Mouse (Mus musculus) limb, embryonic 14.5 days (tissue): ENCODE results near the gene Adcy4. TPM values are rescaled to one million over a fixed set of nuclear protein-coding genes. Genes with fewer than 3 reads are reported as not detected.
A peak's percentile ranks its signal among the peaks of the same experiment; 100 is the strongest.

ENCODE experiments used
- ATAC-seq: fragments of 200-750 bp; cut with Nextera tagmentation; 2 replicates; pipeline ENCODE4 v1.8.0; 2017; ENCODE audit warnings: low read depth, moderate number of reproducible peaks, moderate TSS enrichment; ENCODE audit not compliant: low FRiP score
- DNase-seq: peaks from one replicate; pipeline ENCODE4 v3.0.0-alpha.2; 2015; ENCODE audit warnings: low spot score
- H3K27ac ChIP-seq: fragments of 300-500 bp; sonication (generic); replicated peaks from 2 replicates; pipeline ENCODE4 v1.5.1; 2014; ENCODE audit warnings: low read depth, mild to moderate bottlenecking, low read length, moderate library complexity, mixed read lengths
- H3K27me3 ChIP-seq: fragments of 300-500 bp; sonication (generic); 2 replicates; pipeline ENCODE4 v1.6.1; 2014; ENCODE audit warnings: low read length, mixed read lengths; ENCODE audit not compliant: control insufficient read depth, insufficient read depth
- H3K36me3 ChIP-seq: fragments of 300-500 bp; sonication (generic); 2 replicates; pipeline ENCODE4 v1.6.1; 2014; ENCODE audit warnings: mild to moderate bottlenecking, low read length, moderate library complexity, mixed read lengths; ENCODE audit not compliant: control insufficient read depth, insufficient read depth
- H3K4me1 ChIP-seq: fragments of 300-500 bp; sonication (generic); 2 replicates; pipeline ENCODE4 v1.6.1; 2014; ENCODE audit warnings: antibody characterized with exemption, low read length, mixed read lengths; ENCODE audit not compliant: control insufficient read depth, insufficient read depth
- H3K4me2 ChIP-seq: fragments of 300-500 bp; sonication (generic); replicated peaks from 2 replicates; pipeline ENCODE4 v1.6.1; 2014; ENCODE audit warnings: low read depth, mild to moderate bottlenecking, low read length, moderate library complexity; ENCODE audit not compliant: severe bottlenecking
- H3K4me3 ChIP-seq: fragments of 300-500 bp; sonication (generic); replicated peaks from 2 replicates; pipeline ENCODE4 v1.5.1; 2014; ENCODE audit warnings: low read length
- H3K9ac ChIP-seq: fragments of 300-500 bp; sonication (generic); 2 replicates; pipeline ENCODE4 v1.6.1; 2014; ENCODE audit warnings: mild to moderate bottlenecking, low read depth, low read length, moderate library complexity; ENCODE audit not compliant: severe bottlenecking
- H3K9me3 ChIP-seq: fragments of 300-500 bp; sonication (generic); 2 replicates; pipeline ENCODE4 v1.6.1; 2016; ENCODE audit warnings: low read length; ENCODE audit not compliant: control insufficient read depth
- POLR2A ChIP-seq: fragments of 200-500 bp; IDR thresholded peaks from 2 replicates; pipeline ENCODE4 v1.8.0; 2012; ENCODE audit warnings: inconsistent platforms, mild to moderate bottlenecking, moderate library complexity, borderline replicate concordance; ENCODE audit not compliant: insufficient read depth, insufficient read length; ENCODE audit errors: extremely low read depth
- WGBS: fragments of 180-500 bp; shearing (Covaris S2); extraction: QIAGEN DNeasy Blood & Tissue Kit; methylation state at CpG from one replicate; pipeline ENCODE4 v1.1.7; 2014; 5-methylcytosine and 5-hydroxymethylcytosine counted together
- polyA plus RNA-seq, 2 experiments: library from polyadenylated mRNA; depleted of rRNA in 1 of 2; stranded (reverse) in 1 of 2; unstranded in 1 of 2; fragments of >200 nt; fragmentation: Nextera tagmentation in 1 of 2; extraction: Ambion mirVana in 1 of 2; gene quantifications; 2 replicates each; pipeline versions ENCODE4 v1.2.1 to v1.2.3; 2012 to 2014

Adcy4 gene
- polyA plus RNA-seq, 2 experiments = 16.8 to 32.4 TPM

DNA sequence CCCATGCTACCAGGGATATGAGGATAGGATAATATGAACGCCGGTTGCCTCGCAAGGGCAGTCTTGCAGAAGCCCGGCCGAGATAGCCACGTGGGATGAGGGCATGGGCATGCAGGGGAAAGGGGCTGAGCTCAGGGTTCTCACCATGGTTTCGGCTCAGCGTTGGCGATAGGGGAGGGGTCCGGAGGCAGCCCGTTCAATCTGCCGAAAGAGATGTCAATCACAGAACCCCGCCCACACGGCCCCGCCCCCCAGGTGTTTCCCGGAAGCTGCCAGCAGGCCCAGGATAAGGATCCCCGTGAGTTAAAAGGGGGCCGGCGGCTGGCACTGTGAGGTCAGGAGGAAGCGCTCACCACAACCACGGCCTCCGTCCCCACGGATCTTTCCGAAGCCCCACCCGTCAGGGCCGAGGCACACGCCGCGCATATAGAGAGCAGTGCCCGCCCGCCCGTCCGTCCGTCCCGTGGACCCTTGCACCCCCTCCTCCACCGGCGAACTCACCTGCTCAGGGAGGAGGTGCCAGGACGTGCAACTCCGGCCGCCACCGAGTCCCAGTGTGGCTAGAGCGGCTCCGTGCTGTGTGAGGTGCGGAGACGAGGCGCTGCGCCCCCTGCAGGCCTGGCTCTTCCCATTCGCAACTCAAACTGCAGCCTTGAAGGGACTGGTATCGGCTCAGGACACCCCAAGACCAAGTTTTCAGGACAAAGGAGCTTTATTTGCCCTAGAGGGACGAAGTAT is 62.0 kb downstream of the Adcy4 start, which contains the start of gene Rabggta:
Gene Rabggta, minus strand, starts transcription at position 564 of the 738 bp plus-strand sequence.
- 1% methylated on average over 41 of the region's 50 CpGs for WGBS
- H3K4me1 ChIP-seq = 0 out of 2 replicates have a peak, but pooled peaks cover 2% of the 10 kb centered on the region
- peaks cover 22% of the 10 kb centered on the region for H3K36me3 ChIP-seq
- H3K9me3 ChIP-seq = no peaks in the 10 kb centered on the region
- DNase-seq (peak; percentile 93), ATAC-seq (peak; percentile 96)
- H3K27ac ChIP-seq = 0 out of 2 replicates have a peak within 1 kb of the TSS, but pooled peaks have one; percentile 44
- no peaks in the 10 kb centered on the region for H3K27me3 ChIP-seq
- no peak for TF ChIP-seq POLR2A
- peak within 1 kb of the TSS; percentile 74 for H3K9ac ChIP-seq
- H3K4me3 ChIP-seq = peak within 1 kb of the TSS; percentile 76
- peak within 1 kb of the TSS; percentile 68 for H3K4me2 ChIP-seq

DNA sequence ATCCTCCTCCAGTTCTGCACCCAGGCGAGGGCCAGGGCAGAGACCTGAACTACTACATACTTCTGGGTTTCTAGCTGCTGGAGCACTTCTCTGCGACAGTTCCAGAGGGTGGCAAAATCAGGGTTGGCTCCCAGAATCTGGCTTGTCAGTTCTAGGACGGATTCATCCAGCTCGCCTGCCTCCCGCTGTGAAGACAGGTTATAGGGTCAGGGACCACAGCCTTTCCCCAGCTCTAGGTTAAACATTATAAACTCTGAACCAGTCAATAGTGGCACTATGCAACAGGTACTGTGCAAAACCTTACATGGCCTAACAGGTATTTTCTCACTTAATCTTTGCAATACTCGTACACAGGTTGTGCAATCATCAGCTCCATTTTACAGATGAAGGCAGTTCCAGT is 62.8 kb downstream of the Adcy4 start:
- Histone ChIP-seq H3K27me3 (no peaks in the 10 kb centered on the region), H3K36me3 (peaks cover 30% of the 10 kb centered on the region), H3K4me1 (0 out of 2 replicates have a peak, but pooled peaks cover 2% of the 10 kb centered on the region), H3K9me3 (no peaks in the 10 kb centered on the region), H3K4me3 (peak overlapping the region; percentile 76), H3K4me2 (peak overlapping the region; percentile 68), H3K9ac (no peak overlapping the region), H3K27ac (no peak overlapping the region)
- no peak for DNase-seq
- no peak for TF ChIP-seq POLR2A
- ATAC-seq = no peak
- WGBS = 81% methylated on average over 6 of the region's 6 CpGs

DNA sequence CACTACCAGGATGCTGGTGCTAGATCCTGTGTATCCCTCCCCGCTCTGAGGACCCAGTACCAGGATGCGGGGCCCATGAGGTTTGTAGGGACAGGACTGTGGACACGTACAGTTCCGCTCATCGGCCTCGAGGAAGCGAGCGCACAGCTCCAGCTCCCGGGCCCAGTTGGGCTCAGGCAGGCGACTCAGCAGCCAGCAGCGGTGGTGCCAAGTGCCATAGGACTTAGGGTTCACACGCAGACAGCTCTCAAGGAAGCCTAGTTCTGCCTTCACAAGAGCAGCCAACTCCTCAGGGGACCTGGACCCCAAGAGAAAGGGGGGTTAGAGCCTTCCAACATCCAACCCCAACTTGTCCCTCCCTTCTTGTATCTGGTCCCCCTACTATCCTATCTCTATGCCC is 63.2 kb downstream of the Adcy4 start:
- peaks cover 30% of the 10 kb centered on the region for H3K36me3 ChIP-seq
- H3K4me3 ChIP-seq = no peak overlapping the region
- no peak overlapping the region for H3K27ac ChIP-seq
- H3K9ac ChIP-seq = no peak overlapping the region
- no peaks in the 10 kb centered on the region for H3K9me3 ChIP-seq
- no peak overlapping the region for H3K4me2 ChIP-seq
- 0 out of 2 replicates have a peak, but pooled peaks cover 2% of the 10 kb centered on the region for H3K4me1 ChIP-seq
- ATAC-seq (no peak), DNase-seq (no peak)
- TF ChIP-seq POLR2A = no peak
- H3K27me3 ChIP-seq = no peaks in the 10 kb centered on the region
- WGBS = 91% methylated on average over 12 of the region's 12 CpGs

DNA sequence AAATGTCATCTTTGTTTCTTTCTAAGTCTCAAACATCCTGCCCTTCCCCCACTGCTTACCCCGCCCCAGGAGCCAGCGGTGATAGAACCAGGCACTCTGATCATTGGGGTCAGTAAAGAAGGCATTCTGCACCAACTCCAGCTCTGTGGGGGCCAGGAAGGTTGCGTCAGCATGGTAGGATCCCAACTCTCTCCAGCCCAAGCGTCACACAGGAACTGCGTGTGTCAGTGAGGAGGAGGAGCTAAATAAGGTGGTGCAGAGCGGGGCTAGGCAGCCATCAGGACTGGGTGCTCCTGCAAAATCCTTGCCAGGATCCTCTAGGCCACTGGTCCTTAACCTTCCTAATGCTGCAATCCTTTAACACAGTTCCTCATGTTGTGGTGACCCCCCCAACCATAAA is 64.2 kb downstream of the Adcy4 start:
- peaks cover 30% of the 10 kb centered on the region for H3K36me3 ChIP-seq
- no peak overlapping the region for H3K4me3 ChIP-seq
- no peak for TF ChIP-seq POLR2A
- WGBS = 93% methylated on average over 6 of the region's 6 CpGs
- 0 out of 2 replicates have a peak, but pooled peaks cover 2% of the 10 kb centered on the region for H3K4me1 ChIP-seq
- no peak overlapping the region for H3K4me2 ChIP-seq
- no peak overlapping the region for H3K27ac ChIP-seq
- no peaks in the 10 kb centered on the region for H3K9me3 ChIP-seq
- ATAC-seq (no peak), DNase-seq (no peak)
- no peak overlapping the region for H3K9ac ChIP-seq
- no peaks in the 10 kb centered on the region for H3K27me3 ChIP-seq

Other genes starting within 250 kb of the Adcy4 start
Only the 30 nearest of the 35 such genes appear.
- gene Fitm1, start 208.5 kb downstream of the Adcy4 start, polyA plus RNA-seq (2012; rRNA removed) = 30.9 and 43.0 TPM in 2 replicates
- gene Fitm1, start 208.5 kb downstream of the Adcy4 start, polyA plus RNA-seq (2014; fragmentation: Nextera tagmentation; extraction: Ambion mirVana) = 19.1 and 26.9 TPM in 2 replicates
- 66.8 and 77.6 TPM in 2 replicates for gene Psme1, start 206.0 kb downstream of the Adcy4 start, polyA plus RNA-seq (2012; rRNA removed)
- 147 and 154 TPM in 2 replicates for gene Psme1, start 206.0 kb downstream of the Adcy4 start, polyA plus RNA-seq (2014; fragmentation: Nextera tagmentation; extraction: Ambion mirVana)
- gene Emc9, start 198.8 kb downstream of the Adcy4 start, polyA plus RNA-seq (2012; rRNA removed) = 6.6 and 6.9 TPM in 2 replicates
- 6.5 and 7.0 TPM in 2 replicates for gene Emc9, start 198.8 kb downstream of the Adcy4 start, polyA plus RNA-seq (2014; fragmentation: Nextera tagmentation; extraction: Ambion mirVana)
- gene Psme2, start 193.0 kb downstream of the Adcy4 start, polyA plus RNA-seq (2012; rRNA removed) = 75.8 and 78.5 TPM in 2 replicates
- 239 and 245 TPM in 2 replicates for gene Psme2, start 193.0 kb downstream of the Adcy4 start, polyA plus RNA-seq (2014; fragmentation: Nextera tagmentation; extraction: Ambion mirVana)
- 23.0 and 34.1 TPM in 2 replicates for gene Rnf31, start 192.4 kb downstream of the Adcy4 start, polyA plus RNA-seq (2012; rRNA removed)
- 13.1 and 18.1 TPM in 2 replicates for gene Rnf31, start 192.4 kb downstream of the Adcy4 start, polyA plus RNA-seq (2014; fragmentation: Nextera tagmentation; extraction: Ambion mirVana)
- gene Irf9, start 180.5 kb downstream of the Adcy4 start, polyA plus RNA-seq (2012; rRNA removed) = 21.0 and 26.4 TPM in 2 replicates
- 9.8 and 11.3 TPM in 2 replicates for gene Irf9, start 180.5 kb downstream of the Adcy4 start, polyA plus RNA-seq (2014; fragmentation: Nextera tagmentation; extraction: Ambion mirVana)
- 8.9 and 9.6 TPM in 2 replicates for gene Rec8, start 166.1 kb downstream of the Adcy4 start, polyA plus RNA-seq (2012; rRNA removed)
- 2.4 and 2.8 TPM in 2 replicates for gene Rec8, start 166.1 kb downstream of the Adcy4 start, polyA plus RNA-seq (2014; fragmentation: Nextera tagmentation; extraction: Ambion mirVana)
- 185 and 239 TPM in 2 replicates for gene Ipo4, start 148.1 kb downstream of the Adcy4 start, polyA plus RNA-seq (2012; rRNA removed)
- 131 and 133 TPM in 2 replicates for gene Ipo4, start 148.1 kb downstream of the Adcy4 start, polyA plus RNA-seq (2014; fragmentation: Nextera tagmentation; extraction: Ambion mirVana)
- gene Gm49378, start 146.2 kb downstream of the Adcy4 start, polyA plus RNA-seq (2012; rRNA removed) = 6.8 and 12.2 TPM in 2 replicates
- gene Gm49378, start 146.2 kb downstream of the Adcy4 start, polyA plus RNA-seq (2014; fragmentation: Nextera tagmentation; extraction: Ambion mirVana) = 1.5 and 3.7 TPM in 2 replicates
- 92.3 and 128 TPM in 2 replicates for gene Tm9sf1, start 140.3 kb downstream of the Adcy4 start, polyA plus RNA-seq (2012; rRNA removed)
- 111 and 116 TPM in 2 replicates for gene Tm9sf1, start 140.3 kb downstream of the Adcy4 start, polyA plus RNA-seq (2014; fragmentation: Nextera tagmentation; extraction: Ambion mirVana)
- 2.9 and 3.3 TPM in 2 replicates for gene Tssk4, start 133.9 kb downstream of the Adcy4 start, polyA plus RNA-seq (2012; rRNA removed)
- 1.2 and 1.4 TPM in 2 replicates for gene Tssk4, start 133.9 kb downstream of the Adcy4 start, polyA plus RNA-seq (2014; fragmentation: Nextera tagmentation; extraction: Ambion mirVana)
- 47.4 and 49.7 TPM in 2 replicates for gene Mdp1, start 123.6 kb downstream of the Adcy4 start, polyA plus RNA-seq (2012; rRNA removed)
- gene Mdp1, start 123.6 kb downstream of the Adcy4 start, polyA plus RNA-seq (2014; fragmentation: Nextera tagmentation; extraction: Ambion mirVana) = 53.7 and 59.1 TPM in 2 replicates
- gene Gmpr2, start 112.2 kb downstream of the Adcy4 start, polyA plus RNA-seq (2012; rRNA removed) = 51.1 and 53.6 TPM in 2 replicates
- gene Gmpr2, start 112.2 kb downstream of the Adcy4 start, polyA plus RNA-seq (2014; fragmentation: Nextera tagmentation; extraction: Ambion mirVana) = 53.1 and 68.5 TPM in 2 replicates
- gene Nedd8, start 112.0 kb downstream of the Adcy4 start, polyA plus RNA-seq (2012; rRNA removed) = 347 and 416 TPM in 2 replicates
- gene Nedd8, start 112.0 kb downstream of the Adcy4 start, polyA plus RNA-seq (2014; fragmentation: Nextera tagmentation; extraction: Ambion mirVana) = 567 and 583 TPM in 2 replicates
- gene Tinf2, start 102.3 kb downstream of the Adcy4 start, polyA plus RNA-seq (2012; rRNA removed) = 35.9 and 38.4 TPM in 2 replicates
- gene Tinf2, start 102.3 kb downstream of the Adcy4 start, polyA plus RNA-seq (2014; fragmentation: Nextera tagmentation; extraction: Ambion mirVana) = 34.2 and 40.1 TPM in 2 replicates
- gene Tgm1, start 70.2 kb downstream of the Adcy4 start, polyA plus RNA-seq (2012; rRNA removed) = 15.0 and 17.7 TPM in 2 replicates
- 17.0 and 21.2 TPM in 2 replicates for gene Tgm1, start 70.2 kb downstream of the Adcy4 start, polyA plus RNA-seq (2014; fragmentation: Nextera tagmentation; extraction: Ambion mirVana)
- gene Rabggta, start 61.8 kb downstream of the Adcy4 start, polyA plus RNA-seq (2012; rRNA removed) = 41.7 and 53.5 TPM in 2 replicates
- 20.4 and 23.0 TPM in 2 replicates for gene Rabggta, start 61.8 kb downstream of the Adcy4 start, polyA plus RNA-seq (2014; fragmentation: Nextera tagmentation; extraction: Ambion mirVana)
- 88.3 and 109 TPM in 2 replicates for gene Dhrs1, start 38.4 kb downstream of the Adcy4 start, polyA plus RNA-seq (2012; rRNA removed)
- 82.0 and 89.7 TPM in 2 replicates for gene Dhrs1, start 38.4 kb downstream of the Adcy4 start, polyA plus RNA-seq (2014; fragmentation: Nextera tagmentation; extraction: Ambion mirVana)
- gene Nop9, start 38.4 kb downstream of the Adcy4 start, polyA plus RNA-seq (2012; rRNA removed) = 23.5 and 30.5 TPM in 2 replicates
- 37.6 and 38.1 TPM in 2 replicates for gene Nop9, start 38.4 kb downstream of the Adcy4 start, polyA plus RNA-seq (2014; fragmentation: Nextera tagmentation; extraction: Ambion mirVana)
- gene Cideb, start 25.6 kb downstream of the Adcy4 start, polyA plus RNA-seq (2012; rRNA removed) = 2.1 and 2.6 TPM in 2 replicates
- 0.41 and 0.46 TPM in 2 replicates for gene Cideb, start 25.6 kb downstream of the Adcy4 start, polyA plus RNA-seq (2014; fragmentation: Nextera tagmentation; extraction: Ambion mirVana)
- 0.44 and 0.65 TPM in 2 replicates for gene Ltb4r2, start 22.7 kb downstream of the Adcy4 start, polyA plus RNA-seq (2012; rRNA removed)
- 0.61 and 0.74 TPM in 2 replicates for gene Ltb4r2, start 22.7 kb downstream of the Adcy4 start, polyA plus RNA-seq (2014; fragmentation: Nextera tagmentation; extraction: Ambion mirVana)
- 1.1 and 1.2 TPM in 2 replicates for gene Ltb4r1, start 18.1 kb downstream of the Adcy4 start, polyA plus RNA-seq (2012; rRNA removed)
- gene Ltb4r1, start 18.1 kb downstream of the Adcy4 start, polyA plus RNA-seq (2014; fragmentation: Nextera tagmentation; extraction: Ambion mirVana) = 0.33 and 0.78 TPM in 2 replicates
- gene Ripk3, start 4.8 kb upstream of the Adcy4 start, polyA plus RNA-seq (2012; rRNA removed) = 35.9 and 41.4 TPM in 2 replicates
- 30.5 and 37.6 TPM in 2 replicates for gene Ripk3, start 4.8 kb upstream of the Adcy4 start, polyA plus RNA-seq (2014; fragmentation: Nextera tagmentation; extraction: Ambion mirVana)
- 171 and 233 TPM in 2 replicates for gene Nfatc4, start 39.0 kb upstream of the Adcy4 start, polyA plus RNA-seq (2012; rRNA removed)
- gene Nfatc4, start 39.0 kb upstream of the Adcy4 start, polyA plus RNA-seq (2014; fragmentation: Nextera tagmentation; extraction: Ambion mirVana) = 83.5 and 114 TPM in 2 replicates
- 41.0 and 49.5 TPM in 2 replicates for gene Nynrin, start 69.9 kb upstream of the Adcy4 start, polyA plus RNA-seq (2012; rRNA removed)
- gene Nynrin, start 69.9 kb upstream of the Adcy4 start, polyA plus RNA-seq (2014; fragmentation: Nextera tagmentation; extraction: Ambion mirVana) = 20.6 and 23.6 TPM in 2 replicates
- gene Cbln3, start 100.3 kb upstream of the Adcy4 start, polyA plus RNA-seq (2012; rRNA removed) = 1.0 and 1.3 TPM in 2 replicates
- gene Cbln3, start 100.3 kb upstream of the Adcy4 start, polyA plus RNA-seq (2014; fragmentation: Nextera tagmentation; extraction: Ambion mirVana) = 0.25 and 0.54 TPM in 2 replicates
- 28.3 and 29.5 TPM in 2 replicates for gene Khnyn, start 100.9 kb upstream of the Adcy4 start, polyA plus RNA-seq (2012; rRNA removed)
- gene Khnyn, start 100.9 kb upstream of the Adcy4 start, polyA plus RNA-seq (2014; fragmentation: Nextera tagmentation; extraction: Ambion mirVana) = 10.2 and 12.2 TPM in 2 replicates
- 80.2 and 84.4 TPM in 2 replicates for gene Sdr39u1, start 116.2 kb upstream of the Adcy4 start, polyA plus RNA-seq (2012; rRNA removed)
- 81.0 and 91.6 TPM in 2 replicates for gene Sdr39u1, start 116.2 kb upstream of the Adcy4 start, polyA plus RNA-seq (2014; fragmentation: Nextera tagmentation; extraction: Ambion mirVana)
- 65.4 and 75.4 TPM in 2 replicates for gene Cma1, start 160.6 kb upstream of the Adcy4 start, polyA plus RNA-seq (2012; rRNA removed)
- 127 and 211 TPM in 2 replicates for gene Cma1, start 160.6 kb upstream of the Adcy4 start, polyA plus RNA-seq (2014; fragmentation: Nextera tagmentation; extraction: Ambion mirVana)
- 0.39 TPM in 1 of 2 replicates, not detected in the other for gene Cma2, start 166.9 kb upstream of the Adcy4 start, polyA plus RNA-seq (2012; rRNA removed)
- 0.23 and 0.50 TPM in 2 replicates for gene Cma2, start 166.9 kb upstream of the Adcy4 start, polyA plus RNA-seq (2014; fragmentation: Nextera tagmentation; extraction: Ambion mirVana)